Mouse (Mus musculus) gastrocnemius, adult 8-10 months (tissue): ENCODE measurements around the gene Retsat. TPM values are rescaled to one million over a fixed set of nuclear protein-coding genes. Genes with fewer than 3 reads are reported as not detected.

Source experiments
- DNase-seq, 2 experiments: peaks; one replicate each; pipeline ENCODE4 v3.0.0; 2022; ENCODE audit warnings: low spot score in 2 of 2
- total RNA-seq, 4 experiments: library from RNA; stranded (reverse); gene quantifications; 2 replicates each; pipeline ENCODE4 v1.2.4; 2022

Gene Retsat
- total RNA-seq: 10 to 100 TPM; 64.4 to 72.3 (median 68.1) TPM

DNA sequence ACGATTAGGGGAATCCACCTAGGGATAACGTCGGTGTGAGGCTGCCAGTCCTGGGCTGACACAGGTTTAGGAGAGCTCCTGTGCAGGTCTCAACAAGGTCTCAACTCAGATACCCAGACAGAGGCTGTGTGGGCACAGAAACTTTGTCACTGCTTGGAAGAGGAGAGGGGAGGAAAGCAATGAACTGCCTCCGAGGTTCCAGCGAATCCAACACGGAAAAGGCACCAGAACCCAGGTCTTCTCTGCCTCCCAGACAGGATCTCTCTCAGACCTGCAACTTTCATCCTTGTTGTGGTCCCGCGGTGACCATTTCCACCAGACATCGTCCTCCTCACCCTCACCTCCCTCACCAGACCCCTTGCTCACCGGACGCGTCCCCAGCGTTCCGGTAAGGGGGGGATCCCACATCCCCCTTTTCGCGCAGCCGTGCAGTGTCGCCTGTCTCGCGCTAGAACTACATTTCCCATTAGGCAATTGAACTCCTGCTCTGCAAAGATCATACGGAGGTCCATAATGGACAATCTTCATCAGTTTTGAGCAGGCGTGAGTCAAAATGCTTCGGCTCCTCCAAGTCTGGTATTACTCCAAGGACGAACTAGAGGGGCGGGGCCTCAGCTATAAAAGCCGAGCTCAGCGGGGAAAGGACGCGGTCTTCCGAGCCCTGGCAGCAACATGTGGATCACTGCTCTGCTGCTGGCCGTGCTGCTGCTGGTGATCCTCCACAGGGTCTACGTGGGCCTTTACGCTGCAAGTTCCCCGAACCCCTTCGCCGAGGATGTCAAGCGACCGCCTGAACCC is at the start of gene Retsat, which contains the start of gene Elmod3:
TSS of gene Retsat (plus strand) at position 520 of the 798 bp plus-strand sequence.
TSS of gene Elmod3 (minus strand) at position 458 of the 798 bp plus-strand sequence.
- DNase-seq: peak; percentile 93 to 96

DNA sequence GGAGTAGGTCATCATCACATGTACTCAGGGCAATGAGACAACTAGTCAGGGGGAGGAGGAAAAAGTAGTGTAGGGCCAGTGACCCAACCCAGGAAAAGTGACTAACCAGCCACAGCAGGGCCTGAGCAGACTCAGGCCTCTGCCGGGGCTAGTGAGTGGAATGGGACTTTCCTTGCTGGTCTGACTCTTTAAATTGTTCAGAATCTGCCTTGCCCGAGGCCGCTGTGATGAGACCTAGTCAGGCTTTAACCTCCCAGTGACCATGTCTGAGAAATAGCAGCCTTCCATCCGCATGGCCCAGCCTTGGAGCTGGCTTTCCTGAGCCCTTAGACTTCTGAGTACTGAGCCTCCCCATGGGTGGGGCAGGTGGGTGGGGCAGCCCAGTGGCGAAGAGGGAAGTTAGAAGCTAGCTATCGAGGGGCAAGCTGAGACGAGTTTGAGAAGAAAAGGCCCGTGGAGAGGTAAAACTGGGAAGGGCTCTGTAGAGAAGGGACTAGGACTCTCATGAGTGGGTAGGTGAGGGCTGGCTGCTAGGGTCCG is 49.2 kb upstream of the Retsat start:
- peak in 1 of 2 experiments; percentile 51 for DNase-seq

DNA sequence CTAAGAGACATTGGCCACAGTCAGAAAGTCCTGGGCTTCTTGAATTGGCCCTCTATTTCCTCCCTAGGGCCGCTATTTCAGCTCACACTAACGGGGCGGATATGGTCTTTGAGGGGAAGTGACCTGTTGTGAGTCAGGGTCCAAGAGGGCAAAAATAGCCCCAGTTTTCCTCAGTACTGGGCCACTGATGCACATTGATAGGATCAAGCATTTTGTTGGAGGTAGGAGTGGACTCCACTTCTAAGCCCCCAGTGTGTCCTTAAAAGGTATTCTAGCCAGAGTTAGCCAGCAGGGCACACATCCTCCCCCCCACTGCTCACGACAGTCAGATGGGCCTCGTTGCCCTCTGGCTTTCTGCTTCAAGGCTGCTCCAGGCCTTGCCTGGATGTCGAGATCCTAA is 48.2 kb upstream of the Retsat start:
- DNase-seq: no peak

DNA sequence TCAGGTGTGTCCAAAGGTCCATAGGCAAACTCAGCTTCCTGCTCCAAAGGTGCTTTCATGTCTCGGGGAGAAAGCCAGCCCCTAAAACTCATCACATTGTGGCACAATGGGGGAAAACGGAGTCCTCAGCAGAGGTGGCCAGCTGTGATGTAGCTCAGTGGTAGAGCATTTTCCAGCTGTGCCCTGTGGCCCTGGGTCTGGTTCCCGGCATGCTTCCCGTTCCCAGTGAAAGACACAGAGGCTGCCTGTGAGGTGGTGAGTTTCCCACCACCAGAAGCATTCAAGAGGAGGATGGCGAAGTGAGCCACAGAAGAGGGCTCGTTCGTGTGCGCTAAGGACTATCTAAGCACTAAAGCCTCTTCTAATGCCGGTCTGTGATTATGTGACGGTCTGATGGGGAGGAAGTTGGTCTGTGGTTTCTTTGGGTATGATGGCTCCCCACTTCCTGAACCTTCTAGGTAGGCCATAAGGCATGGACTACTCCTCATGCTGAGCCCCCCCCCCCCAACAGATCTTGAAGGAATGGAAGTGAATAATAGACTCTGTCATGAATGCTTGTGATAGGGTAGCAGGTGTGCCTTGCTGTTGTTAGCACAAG is 47.7 kb upstream of the Retsat start:
- DNase-seq: no peak

DNA sequence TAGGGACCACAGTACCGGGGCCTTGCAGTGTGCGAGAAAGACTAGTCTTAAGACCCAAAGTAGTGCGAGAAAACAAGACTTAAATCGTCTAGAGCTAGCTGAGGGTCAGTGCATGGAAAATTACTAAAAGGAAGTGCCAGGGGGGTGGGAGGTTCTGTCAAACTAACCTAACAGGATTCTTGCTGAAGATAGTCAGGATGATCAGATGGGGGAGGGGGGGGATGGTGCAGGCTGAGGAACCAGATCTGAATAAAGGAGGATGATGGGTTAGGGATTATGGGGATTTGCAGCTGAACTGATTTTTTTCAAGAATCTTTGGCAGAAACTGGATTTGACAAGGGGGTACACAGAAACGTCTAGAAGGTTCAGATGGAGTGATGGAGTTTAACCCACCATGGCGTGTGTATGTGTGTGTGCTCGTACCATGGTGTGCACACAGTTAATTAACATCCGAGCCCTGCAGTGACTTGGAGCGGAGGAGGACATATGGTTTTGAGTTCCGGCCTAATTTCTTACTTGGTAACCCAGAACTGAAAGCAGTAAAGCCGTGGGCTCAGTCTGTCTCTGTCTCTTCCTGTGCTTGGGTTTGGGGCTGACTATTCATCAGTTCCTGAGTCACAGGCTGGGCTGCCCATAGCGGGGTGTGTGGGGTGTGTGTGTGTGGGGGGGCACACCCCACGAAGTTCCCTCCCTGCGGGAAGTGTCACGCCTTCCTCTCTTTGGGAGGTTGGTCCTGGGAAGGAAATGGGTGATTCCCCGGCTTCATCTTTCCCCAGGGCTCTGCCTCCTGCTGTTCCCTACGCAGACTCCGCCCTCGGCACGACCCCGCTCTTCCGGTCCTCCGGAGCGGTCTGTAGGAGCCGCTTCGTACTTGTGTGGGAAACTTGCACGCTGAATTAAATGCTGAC is 45.9 kb upstream of the Retsat start:
- peak in 1 of 2 experiments; percentile 59 for DNase-seq

DNA sequence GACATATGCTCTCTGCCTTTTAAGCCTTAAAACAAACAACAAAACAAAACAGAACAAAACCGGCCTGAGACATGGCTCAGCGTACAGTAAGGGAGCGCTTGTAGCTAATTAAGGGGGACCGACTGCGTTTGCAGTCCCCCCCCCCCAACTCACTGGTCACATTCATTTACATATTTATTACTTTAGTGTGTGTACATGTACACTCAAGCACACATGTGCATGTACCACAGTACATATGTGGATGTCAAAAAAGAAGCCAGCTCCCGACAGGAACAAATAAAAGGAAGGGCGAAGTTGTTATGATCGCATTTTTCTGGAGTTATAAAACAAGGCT is 45.2 kb upstream of the Retsat start:
- DNase-seq: no peak

DNA sequence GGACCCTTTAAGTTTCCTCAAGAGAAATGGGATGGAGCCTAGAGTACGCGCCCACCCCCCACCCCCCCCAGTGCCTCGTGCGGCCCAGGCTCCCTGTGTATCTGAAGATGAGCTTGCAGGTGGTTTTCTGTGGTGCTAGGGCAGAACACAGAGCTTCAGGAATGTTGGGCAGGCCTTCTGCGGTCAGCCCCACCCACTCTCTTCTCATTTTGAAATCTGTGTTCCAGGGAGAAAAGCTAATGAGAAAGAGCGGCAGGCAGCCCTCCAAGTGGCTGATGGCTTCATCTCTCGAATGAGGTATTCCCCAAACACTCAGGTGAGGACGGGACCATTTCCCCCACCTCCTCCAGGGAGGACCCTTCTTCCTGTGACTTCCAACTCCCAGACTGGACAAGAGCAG is 37.5 kb upstream of the Retsat start:
- DNase-seq: no peak

DNA sequence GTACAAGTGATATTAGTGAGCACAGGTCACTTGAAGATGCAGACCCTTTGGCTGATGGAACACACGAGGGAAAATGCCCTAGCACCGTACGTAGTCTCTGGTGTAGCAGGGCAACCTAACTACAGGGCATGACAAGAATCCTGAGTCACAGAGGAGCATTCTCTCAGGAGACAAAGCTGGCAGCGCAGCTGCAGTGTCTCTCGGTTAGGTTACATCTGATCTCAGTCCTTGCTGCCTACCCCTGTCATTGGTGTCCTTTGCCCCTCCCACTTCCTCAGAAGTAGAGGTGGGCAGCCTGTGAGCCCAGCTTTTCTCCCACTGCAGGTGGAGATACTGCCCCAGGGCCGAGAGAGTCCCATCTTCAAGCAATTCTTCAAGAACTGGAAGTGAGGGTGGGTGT is 35.8 kb upstream of the Retsat start:
- no peak for DNase-seq

DNA sequence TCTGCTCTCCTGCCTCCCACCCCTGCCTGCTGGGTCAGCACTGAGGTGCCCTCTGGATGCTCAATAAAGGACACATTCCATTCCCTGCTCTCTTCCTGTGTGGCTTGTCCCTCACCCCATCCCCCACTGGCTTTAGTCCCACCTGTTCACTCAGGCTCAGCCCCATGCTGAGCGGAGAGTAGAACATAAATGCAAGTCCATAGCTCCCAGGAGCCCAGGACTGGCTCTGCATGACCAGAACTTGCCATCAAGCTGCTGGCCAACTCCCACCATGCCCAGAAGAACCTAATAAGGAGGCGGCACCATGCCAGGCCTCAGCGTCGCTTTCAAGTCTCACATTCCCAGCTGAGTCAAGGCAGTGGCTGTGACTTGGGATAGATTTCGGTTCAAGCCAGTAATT is 35.4 kb upstream of the Retsat start:
- peak in 1 of 2 experiments; percentile 53 for DNase-seq

DNA sequence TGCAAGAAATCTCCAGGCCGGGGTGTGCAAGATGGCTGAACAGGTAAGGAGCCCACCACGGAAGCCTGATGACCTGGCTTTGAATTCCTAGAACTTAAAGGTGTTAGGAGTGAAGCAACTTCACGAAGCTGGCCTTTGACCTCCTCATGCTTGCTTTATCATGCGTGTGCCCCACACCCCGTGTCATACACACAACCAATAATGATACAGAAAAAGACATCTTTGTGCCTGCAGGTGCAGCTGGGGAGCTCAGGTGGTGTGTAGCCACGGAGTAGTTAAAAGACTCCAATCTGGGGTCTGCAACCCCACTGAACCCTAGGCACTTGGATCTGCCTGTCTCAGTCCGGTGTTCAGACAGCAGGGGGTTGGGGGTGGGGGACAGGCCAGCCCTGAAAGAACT is 32.8 kb upstream of the Retsat start:
- no peak for DNase-seq

DNA sequence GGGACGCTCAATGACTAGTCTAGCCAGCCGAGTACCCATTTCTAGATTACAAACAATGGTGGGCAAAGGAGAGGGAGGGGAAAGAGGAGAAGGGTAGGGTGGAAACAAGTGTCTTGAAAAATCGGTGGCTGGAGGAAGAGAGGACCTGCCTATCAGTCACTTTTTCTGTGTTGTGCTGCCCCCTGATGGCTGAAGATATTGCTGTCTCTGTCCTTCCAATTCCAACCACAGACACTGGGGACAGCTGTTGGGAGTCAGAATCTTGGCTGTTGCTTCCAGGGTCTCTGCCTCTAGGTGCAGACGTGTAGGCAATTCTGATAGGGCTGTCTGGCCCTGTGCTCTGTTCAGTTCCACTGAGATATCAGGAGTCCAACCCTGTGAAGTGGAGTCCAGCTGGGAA is 32.2 kb upstream of the Retsat start:
- peak; percentile 81 to 83 for DNase-seq

DNA sequence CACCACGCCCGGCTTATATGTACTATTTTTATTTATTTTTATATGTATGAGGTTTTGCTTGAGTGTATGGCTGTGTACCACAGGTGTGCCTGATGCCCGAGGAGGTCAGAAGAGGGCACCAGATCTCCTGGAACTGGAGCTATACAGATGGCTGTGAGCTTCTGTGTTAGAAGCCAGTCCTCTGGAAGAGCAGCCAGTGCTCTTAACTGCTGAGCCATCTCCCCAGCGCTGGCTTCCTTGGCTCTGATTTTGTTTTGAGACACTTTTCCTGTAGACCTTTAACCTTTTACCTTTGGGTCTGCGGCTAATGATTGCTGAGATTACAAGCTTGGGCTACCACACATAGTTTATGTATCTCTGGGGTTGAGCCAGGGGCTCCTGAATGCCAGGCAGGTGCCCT is 30.8 kb upstream of the Retsat start:
- no peak for DNase-seq

DNA sequence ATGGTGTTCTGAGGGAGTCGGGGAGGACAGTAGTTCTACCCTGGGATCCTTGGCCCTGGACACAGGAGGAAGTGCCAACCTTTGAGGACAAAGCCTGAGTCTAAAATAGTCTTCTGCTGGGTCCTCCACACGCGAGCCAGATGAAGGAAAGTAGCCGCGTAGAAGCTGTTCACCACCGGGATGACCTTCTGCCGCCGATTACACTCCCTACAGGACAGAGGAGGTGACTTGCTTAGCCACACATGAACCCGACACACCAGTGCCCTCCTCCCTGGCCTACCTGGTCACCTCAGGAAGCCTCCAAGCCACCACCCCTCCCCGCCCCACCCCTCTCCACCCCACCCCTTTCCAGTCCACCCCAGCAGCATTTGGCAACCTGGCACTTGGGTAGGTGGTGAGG is 29.5 kb upstream of the Retsat start:
- DNase-seq: no peak

DNA sequence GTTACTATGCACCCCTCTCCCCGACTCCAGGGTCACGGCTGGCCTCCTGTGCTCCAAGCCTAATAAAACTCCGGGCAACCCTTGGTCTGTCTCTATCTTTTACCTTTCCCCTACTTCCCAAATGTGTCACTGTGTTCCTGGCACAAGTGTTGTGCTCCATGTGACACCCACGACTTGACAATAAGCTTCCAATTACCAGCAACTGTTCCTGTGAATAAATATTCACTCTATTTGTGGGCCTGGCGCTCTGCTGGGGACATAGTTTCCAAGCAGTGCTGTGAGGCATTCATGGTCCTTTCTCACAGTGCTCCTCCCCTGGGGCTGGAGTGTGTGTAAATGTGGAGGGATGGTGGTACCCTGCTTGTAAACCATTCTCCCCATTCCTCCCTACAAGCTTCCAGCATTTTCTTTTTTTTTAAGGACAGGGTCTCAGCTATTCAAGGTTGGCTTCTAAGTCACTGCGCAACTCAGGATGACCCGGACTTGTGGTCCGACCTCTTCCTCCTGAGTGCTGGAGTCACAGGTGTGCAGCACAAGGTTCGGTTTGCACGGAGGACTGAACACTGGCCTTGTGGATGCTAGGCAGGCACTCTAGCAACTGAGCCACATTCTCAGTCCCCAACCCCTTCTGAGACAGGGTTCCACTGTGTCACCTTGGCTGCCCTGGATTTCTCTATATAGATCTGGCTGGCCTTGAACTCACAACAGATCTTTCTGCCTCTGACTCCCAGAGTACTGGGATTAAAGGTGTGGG is 27.5 kb upstream of the Retsat start:
- DNase-seq: no peak

DNA sequence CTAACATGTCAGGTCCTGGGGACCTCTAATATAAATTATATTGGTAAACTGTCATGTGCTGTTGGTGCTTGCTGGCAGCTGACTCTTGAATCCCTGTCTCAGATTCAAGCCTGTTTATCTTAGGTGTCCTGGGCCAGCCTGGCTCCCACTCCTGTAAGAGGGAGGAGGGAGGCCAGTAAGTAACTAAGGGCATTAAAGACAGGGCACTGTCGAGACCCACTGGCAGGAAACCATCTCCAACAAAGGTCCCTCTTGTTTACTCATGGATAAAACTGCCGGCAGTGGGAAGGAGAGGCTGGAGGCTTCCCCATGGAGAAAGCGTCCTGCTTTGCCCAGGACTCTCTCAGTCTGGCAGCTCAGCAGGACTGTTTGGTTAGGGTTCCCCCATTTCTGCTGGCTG is 26.4 kb upstream of the Retsat start:
- no peak for DNase-seq

DNA sequence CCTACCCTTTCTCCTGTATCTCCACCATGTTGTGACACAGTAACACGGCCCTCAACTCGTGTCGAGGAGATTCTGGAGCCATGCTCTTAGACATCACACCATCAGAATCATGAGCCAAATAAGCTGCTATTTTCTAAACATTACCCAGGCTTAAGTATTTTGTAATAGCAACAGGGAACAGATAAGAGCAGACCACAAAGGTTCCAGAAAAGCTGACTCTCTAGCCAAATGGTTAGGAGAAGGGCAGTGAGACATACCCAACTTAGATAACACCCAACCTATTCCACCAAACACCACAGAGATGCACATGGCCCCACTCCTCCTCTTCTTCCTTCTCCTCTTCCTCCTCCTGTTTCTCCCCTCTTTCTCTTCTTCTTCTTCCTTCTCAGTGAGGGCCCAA is 22.2 kb upstream of the Retsat start:
- no peak for DNase-seq

DNA sequence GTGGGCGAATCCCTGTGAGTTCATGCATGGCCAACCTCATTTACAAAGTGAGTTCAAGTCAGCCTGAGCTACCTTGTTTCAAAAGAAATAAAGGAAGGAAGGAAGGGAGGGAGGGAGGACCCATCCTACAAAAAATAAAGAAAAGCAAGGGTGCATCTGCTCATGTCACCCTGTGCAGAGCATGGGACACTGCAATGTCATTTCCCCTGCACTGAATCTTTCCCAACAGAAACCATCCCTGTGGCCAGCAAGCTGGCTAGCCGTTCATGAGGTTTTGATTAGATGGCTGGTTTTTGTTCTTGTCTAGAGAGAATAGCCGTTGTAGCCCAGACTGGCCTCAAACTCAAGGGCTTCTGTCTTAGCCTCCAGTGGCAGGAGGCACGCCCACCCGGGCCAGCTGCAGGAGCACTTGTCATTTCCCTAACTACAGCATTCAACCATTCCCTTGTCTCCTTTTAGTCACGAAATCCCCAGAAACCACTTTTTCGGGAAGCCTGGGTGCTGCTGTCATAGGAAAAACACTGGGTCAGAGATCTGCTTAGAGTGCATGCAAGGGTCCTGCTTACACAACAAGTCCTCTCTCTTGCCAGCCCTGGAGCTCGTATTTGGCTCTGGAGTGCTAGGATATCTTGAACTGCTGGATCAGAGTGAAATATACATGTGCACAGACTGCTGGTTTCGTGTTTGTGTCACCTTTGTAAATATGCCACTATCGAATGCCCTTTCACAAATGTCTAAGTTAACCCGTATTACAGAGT is 16.5 kb upstream of the Retsat start:
- DNase-seq: peak in 1 of 2 experiments; percentile 50

DNA sequence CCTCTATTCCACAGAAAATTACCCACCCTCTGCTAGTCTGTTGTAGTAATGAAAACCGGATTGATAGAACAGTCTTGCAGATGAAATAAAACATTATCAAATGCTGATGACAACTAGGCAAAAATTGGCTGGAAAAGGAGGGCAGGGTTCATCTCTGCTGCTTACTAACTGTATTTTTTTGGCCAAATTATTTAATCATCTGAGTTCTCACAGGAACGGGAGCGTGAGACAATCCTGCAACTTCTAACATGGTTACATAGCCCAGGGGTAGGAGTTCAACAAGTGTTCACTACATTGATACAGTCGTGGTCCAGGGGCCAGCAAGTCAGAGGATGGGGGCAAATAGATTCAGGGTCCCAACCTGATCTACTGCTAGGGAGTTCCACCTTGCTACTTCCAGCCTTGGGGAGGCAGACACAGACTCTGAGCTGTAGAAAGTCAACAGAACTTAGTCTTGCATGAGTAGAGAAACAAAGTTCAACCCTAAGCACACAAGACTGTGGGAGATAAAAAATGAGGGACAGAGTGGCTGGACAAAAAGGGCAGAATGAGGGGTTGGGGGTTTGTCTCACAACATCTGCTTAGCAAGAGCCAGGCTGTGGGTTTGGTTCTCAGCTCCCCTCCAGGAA is 14.9 kb upstream of the Retsat start:
- no peak for DNase-seq

DNA sequence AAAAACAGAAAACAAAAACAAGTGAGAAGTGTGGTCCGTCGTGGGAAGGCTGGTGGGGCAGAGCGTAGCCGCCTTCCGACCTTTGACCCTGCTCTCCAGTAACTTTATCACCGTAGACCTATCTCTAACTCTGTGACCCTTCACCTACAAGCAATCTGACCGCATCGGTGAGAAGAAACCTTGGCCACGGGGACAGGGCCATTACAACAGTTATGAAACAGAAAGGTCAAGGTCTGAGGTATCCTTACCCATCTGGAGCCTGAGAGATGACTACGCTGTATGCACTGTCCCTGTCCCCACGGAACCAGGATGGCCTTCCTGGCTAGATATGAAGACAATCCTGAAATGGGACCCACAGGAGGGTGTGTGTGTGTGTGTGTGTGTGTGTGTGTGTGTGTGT is 14.1 kb upstream of the Retsat start:
- no peak for DNase-seq

DNA sequence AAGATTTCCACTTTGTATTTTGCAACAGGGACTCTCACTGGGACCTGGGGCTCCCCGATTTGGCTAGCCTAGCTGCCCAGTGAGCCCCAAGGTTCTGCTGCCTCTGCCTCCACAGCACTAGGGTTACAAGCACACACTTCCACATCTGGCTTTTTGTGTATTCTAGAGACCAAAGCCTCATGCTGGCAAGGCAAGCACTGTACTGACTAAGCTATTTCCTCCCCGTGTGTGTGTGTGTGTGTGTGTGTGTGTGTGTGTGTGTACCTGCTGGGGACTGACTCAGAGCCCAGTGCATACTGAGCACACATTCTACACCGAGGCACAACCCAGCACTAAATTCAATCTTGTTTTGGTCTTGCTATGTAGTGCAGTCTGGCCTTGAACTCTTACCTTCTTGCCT is 11.6 kb upstream of the Retsat start:
- no peak for DNase-seq
